Mouse (Mus musculus): ENCODE measurements around the gene Srrm4. TPM values are rescaled to one million over a fixed set of nuclear protein-coding genes. Genes with fewer than 3 reads are reported as not detected.
"Not testable (repeated sequence)": the region's sequence is repeated elsewhere in the genome, so short reads cannot be mapped to it uniquely, and the experiment has no call there.

Srrm4 gene
- total and polyA plus RNA-seq, 2 experiments from 2014 or later: 0.93 to 1.1 TPM

DNA sequence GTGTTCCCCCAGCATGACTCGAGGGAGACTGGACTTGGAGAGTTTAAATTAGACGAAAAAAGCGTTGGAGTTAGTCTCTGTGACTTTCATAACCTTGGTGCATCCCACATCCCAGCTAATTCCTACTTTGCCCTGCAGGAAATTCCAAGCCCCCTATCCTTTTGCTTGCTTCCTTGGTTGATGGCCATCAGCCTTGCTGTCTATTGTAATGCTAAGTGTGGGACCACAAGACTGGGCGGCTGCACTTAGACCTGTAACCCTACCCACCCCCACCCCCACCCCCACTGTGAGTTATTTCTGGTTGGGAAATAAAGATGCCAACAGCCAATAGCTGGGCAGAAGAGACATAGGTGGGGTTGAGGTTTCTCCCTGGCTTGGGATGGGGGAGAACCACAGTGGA, 153.3 kb downstream of the Srrm4 start:
- DNase-seq (ENCODE audit: low spot score): no peak
- no peaks in the 10 kb centered on the region for H3K36me3 ChIP-seq (replicated peaks; ENCODE audit: control insufficient read depth, insufficient read depth, low read length)
- H3K27ac ChIP-seq (ENCODE audit: low read depth): no peak overlapping the region
- WGBS: 37% methylated on average over 4 of the region's 4 CpGs
- H3K27me3 ChIP-seq (ENCODE audit: control insufficient read depth, insufficient read depth, low read length): no peaks in the 10 kb centered on the region
- peaks cover 4% of the 10 kb centered on the region; the same call in 1 of the 2 replicates for H3K4me1 ChIP-seq (ENCODE audit: control insufficient read depth, insufficient read depth)
- ATAC-seq (ENCODE audit: insufficient read depth, low read depth): no peak
- H3K9ac ChIP-seq (replicated peaks; ENCODE audit: low read depth, low read length): no peak overlapping the region
- TF ChIP-seq CTCF (IDR thresholded peaks at IDR 0.05; ENCODE audit: low read depth) (no peak), EP300 (IDR thresholded peaks at IDR 0.05; ENCODE audit: low read depth) (no peak)
- H3K9me3 ChIP-seq (replicated peaks; ENCODE audit: control insufficient read depth, low read length): no peaks in the 10 kb centered on the region
- H3K4me3 ChIP-seq (ENCODE audit: low read depth, low read length): no peak overlapping the region
- H3K4me2 ChIP-seq (ENCODE audit: low read depth, low read length): no peak overlapping the region

DNA sequence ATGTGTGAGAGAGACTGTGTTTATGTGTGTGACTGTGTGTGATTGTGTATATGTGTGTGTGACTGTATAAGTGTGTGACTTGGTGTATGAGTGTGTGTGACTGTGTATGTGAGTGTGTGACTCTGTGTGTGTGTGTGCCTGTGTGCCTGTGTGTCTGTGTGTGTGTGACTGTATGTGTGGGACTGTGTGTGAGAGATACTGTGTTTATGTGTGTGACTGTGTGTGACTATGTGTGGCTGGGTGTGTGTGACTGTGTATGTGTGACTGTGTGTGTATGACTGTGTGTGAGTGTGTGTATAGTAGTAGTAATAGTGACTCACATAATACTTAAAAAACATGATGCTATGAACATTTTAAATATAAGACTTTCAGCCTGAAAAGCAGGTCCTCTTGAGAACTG, 155.5 kb downstream of the Srrm4 start:
- no peaks in the 10 kb centered on the region for H3K9me3 ChIP-seq (replicated peaks; ENCODE audit: control insufficient read depth, low read length)
- DNase-seq (ENCODE audit: low spot score) (no peak), ATAC-seq (ENCODE audit: insufficient read depth, low read depth) (no peak)
- TF ChIP-seq CTCF (IDR thresholded peaks at IDR 0.05; ENCODE audit: low read depth): no peak
- TF ChIP-seq EP300 (IDR thresholded peaks at IDR 0.05; ENCODE audit: low read depth): no peak
- peaks cover 4% of the 10 kb centered on the region; the same call in 1 of the 2 replicates for H3K4me1 ChIP-seq (ENCODE audit: control insufficient read depth, insufficient read depth)
- no peak overlapping the region for H3K4me3 ChIP-seq (ENCODE audit: low read depth, low read length)
- H3K4me2 ChIP-seq (ENCODE audit: low read depth, low read length): no peak overlapping the region
- H3K27ac ChIP-seq (ENCODE audit: low read depth): no peak overlapping the region
- H3K9ac ChIP-seq (replicated peaks; ENCODE audit: low read depth, low read length): no peak overlapping the region
- no peaks in the 10 kb centered on the region for H3K36me3 ChIP-seq (replicated peaks; ENCODE audit: control insufficient read depth, insufficient read depth, low read length)
- no peaks in the 10 kb centered on the region for H3K27me3 ChIP-seq (ENCODE audit: control insufficient read depth, insufficient read depth, low read length)

DNA sequence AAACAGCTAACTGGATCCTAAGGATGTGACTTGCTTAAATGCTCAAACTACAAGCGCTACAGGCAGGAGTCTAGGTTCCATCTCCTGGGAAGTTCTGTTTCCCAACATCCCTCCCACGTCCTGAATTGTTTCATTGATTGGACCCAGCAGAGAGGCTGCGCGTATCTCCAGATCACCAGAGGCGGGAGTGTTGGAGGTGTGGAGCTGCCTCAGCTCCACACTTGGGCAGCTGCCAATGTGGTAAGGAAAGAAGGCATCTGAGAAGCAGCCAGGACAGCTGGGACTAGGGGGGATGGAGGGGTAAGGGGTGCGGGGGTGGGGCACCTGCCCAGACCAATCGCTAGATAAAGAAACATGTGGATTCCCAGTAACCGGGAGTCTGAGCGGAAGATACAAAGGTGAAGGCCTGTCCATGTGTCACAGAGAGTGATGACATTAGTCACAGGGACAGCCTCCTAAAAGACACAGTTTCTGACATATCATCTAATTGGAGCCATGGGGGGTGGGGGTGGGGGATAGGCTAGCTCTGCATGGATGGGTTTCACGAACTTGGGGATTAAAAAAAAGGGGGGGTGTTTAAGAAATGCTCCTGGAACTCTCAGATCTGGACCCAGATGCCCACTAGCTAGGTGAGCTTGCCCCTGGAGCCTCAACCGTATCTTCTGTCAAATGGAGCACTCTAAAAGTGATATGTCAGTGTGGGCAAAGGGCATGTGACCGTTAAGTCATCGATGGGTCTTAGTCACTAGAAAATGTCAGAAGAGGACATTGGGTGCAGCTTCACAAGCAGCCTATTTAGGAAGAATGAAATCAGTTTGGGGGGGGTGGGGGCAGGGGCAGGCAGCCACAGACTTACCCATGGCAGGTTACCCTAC, 156.4 kb downstream of the Srrm4 start:
- H3K27me3 ChIP-seq (ENCODE audit: control insufficient read depth, insufficient read depth, low read length): no peaks in the 10 kb centered on the region
- DNase-seq (ENCODE audit: low spot score): no peak
- H3K4me2 ChIP-seq (ENCODE audit: low read depth, low read length): no peak overlapping the region
- no peak for ATAC-seq (ENCODE audit: insufficient read depth, low read depth)
- TF ChIP-seq EP300 (IDR thresholded peaks at IDR 0.05; ENCODE audit: low read depth): no peak
- TF ChIP-seq CTCF (IDR thresholded peaks at IDR 0.05; ENCODE audit: low read depth): no peak
- H3K9ac ChIP-seq (replicated peaks; ENCODE audit: low read depth, low read length): no peak overlapping the region
- H3K36me3 ChIP-seq (replicated peaks; ENCODE audit: control insufficient read depth, insufficient read depth, low read length): no peaks in the 10 kb centered on the region
- no peaks in the 10 kb centered on the region for H3K9me3 ChIP-seq (replicated peaks; ENCODE audit: control insufficient read depth, low read length)
- 41% methylated on average over 13 of the region's 13 CpGs for WGBS
- no peak overlapping the region for H3K4me3 ChIP-seq (ENCODE audit: low read depth, low read length)
- H3K4me1 ChIP-seq (ENCODE audit: control insufficient read depth, insufficient read depth): peaks cover 4% of the 10 kb centered on the region; the same call in 1 of the 2 replicates
- no peak overlapping the region for H3K27ac ChIP-seq (ENCODE audit: low read depth)

DNA sequence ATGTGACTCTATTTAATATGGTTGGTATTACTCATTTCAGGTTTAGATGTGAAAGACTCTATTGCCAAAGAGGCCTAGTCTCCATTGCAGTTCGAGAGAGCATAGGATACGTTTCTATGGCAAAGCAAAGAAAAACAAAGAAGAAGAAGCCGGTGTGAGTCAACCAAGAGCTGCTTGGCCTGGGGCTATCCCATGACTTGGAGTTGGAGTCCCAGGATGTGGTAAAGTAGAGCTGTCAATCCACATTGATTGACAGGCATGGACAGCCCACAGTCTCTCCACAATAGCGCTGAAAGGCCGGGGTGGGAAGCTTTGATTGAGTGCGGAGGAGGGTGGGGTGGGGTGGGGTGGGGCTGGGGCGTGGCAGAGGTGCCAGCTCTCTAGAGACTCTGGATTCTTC, 158.7 kb downstream of the Srrm4 start:
- no peak for DNase-seq (ENCODE audit: low spot score)
- Histone ChIP-seq H3K36me3 (replicated peaks; ENCODE audit: control insufficient read depth, insufficient read depth, low read length) (no peaks in the 10 kb centered on the region), H3K27ac (ENCODE audit: low read depth) (no peak overlapping the region), H3K27me3 (ENCODE audit: control insufficient read depth, insufficient read depth, low read length) (no peaks in the 10 kb centered on the region), H3K9me3 (replicated peaks; ENCODE audit: control insufficient read depth, low read length) (no peaks in the 10 kb centered on the region), H3K4me2 (ENCODE audit: low read depth, low read length) (no peak overlapping the region), H3K9ac (replicated peaks; ENCODE audit: low read depth, low read length) (no peak overlapping the region), H3K4me1 (ENCODE audit: control insufficient read depth, insufficient read depth) (peaks cover 4% of the 10 kb centered on the region; the same call in 1 of the 2 replicates), H3K4me3 (ENCODE audit: low read depth, low read length) (no peak overlapping the region)
- 65% methylated on average over 7 of the region's 7 CpGs for WGBS
- no peak for ATAC-seq (ENCODE audit: insufficient read depth, low read depth)
- TF ChIP-seq CTCF (IDR thresholded peaks at IDR 0.05; ENCODE audit: low read depth) (no peak), EP300 (IDR thresholded peaks at IDR 0.05; ENCODE audit: low read depth) (no peak)

DNA sequence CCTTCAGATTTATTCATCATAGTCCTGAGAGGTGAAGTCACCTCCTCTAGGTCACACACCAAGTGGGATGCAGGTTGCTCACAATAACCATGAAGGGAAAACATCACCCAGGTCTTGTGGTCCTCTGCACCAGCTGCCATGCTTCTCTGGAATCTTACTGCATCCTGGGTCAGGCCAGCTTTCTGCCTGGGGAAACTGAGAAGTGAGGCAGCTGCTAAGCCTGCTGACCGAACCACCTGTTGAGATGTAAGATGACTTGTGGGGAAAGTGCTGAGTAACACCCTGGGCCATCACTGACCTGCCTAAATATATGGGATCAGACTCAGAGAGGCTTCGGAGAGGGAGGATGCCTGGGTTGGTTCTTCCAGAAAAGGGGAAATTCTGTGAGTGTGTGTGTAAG, 164.9 kb downstream of the Srrm4 start:
- H3K27ac ChIP-seq (ENCODE audit: low read depth): no peak overlapping the region
- no peak for DNase-seq (ENCODE audit: low spot score)
- 85% methylated on average over 2 of the region's 2 CpGs for WGBS
- no peaks in the 10 kb centered on the region for H3K27me3 ChIP-seq (ENCODE audit: control insufficient read depth, insufficient read depth, low read length)
- no peaks in the 10 kb centered on the region for H3K4me1 ChIP-seq (ENCODE audit: control insufficient read depth, insufficient read depth)
- H3K36me3 ChIP-seq (replicated peaks; ENCODE audit: control insufficient read depth, insufficient read depth, low read length): no peaks in the 10 kb centered on the region
- H3K4me3 ChIP-seq (ENCODE audit: low read depth, low read length): no peak overlapping the region
- no peak overlapping the region for H3K9ac ChIP-seq (replicated peaks; ENCODE audit: low read depth, low read length)
- no peak for TF ChIP-seq CTCF (IDR thresholded peaks at IDR 0.05; ENCODE audit: low read depth)
- TF ChIP-seq EP300 (IDR thresholded peaks at IDR 0.05; ENCODE audit: low read depth): no peak
- ATAC-seq (ENCODE audit: insufficient read depth, low read depth): no peak
- H3K9me3 ChIP-seq (replicated peaks; ENCODE audit: control insufficient read depth, low read length): no peaks in the 10 kb centered on the region
- no peak overlapping the region for H3K4me2 ChIP-seq (ENCODE audit: low read depth, low read length)

DNA sequence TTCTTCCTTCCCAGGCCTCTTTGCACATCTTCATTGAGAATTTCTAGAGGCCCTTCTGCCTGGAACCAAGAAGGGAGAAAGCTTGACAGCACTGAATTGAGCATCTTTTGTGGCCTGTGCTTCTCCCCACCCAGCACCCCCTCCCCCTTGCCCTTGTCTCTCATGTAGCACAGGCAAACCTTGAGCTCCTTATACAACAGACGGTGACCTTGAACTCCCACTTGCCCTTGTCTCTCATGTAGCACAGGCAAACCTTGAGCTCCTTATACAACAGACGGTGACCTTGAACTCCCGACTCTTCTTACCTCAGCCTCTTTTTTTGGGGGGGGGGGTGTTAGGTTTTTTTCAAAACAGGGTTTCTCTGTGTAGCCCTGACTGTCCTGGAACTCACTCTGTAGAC, 165.9 kb downstream of the Srrm4 start:
- ATAC-seq (ENCODE audit: insufficient read depth, low read depth); H3K9ac ChIP-seq (replicated peaks; ENCODE audit: low read depth, low read length); DNase-seq (ENCODE audit: low spot score); H3K27me3 ChIP-seq (ENCODE audit: control insufficient read depth, insufficient read depth, low read length); H3K36me3 ChIP-seq (replicated peaks; ENCODE audit: control insufficient read depth, insufficient read depth, low read length); H3K4me2 ChIP-seq (ENCODE audit: low read depth, low read length); H3K27ac ChIP-seq (ENCODE audit: low read depth); H3K4me1 ChIP-seq (ENCODE audit: control insufficient read depth, insufficient read depth); H3K9me3 ChIP-seq (replicated peaks; ENCODE audit: control insufficient read depth, low read length); H3K4me3 ChIP-seq (ENCODE audit: low read depth, low read length): not testable (repeated sequence)
- 87% methylated on average over 3 of the region's 3 CpGs for WGBS

All from heart, postnatal 0 days (tissue).